ENCODE assay signal across 8 mouse cellular contexts in the genomic region with DNA sequence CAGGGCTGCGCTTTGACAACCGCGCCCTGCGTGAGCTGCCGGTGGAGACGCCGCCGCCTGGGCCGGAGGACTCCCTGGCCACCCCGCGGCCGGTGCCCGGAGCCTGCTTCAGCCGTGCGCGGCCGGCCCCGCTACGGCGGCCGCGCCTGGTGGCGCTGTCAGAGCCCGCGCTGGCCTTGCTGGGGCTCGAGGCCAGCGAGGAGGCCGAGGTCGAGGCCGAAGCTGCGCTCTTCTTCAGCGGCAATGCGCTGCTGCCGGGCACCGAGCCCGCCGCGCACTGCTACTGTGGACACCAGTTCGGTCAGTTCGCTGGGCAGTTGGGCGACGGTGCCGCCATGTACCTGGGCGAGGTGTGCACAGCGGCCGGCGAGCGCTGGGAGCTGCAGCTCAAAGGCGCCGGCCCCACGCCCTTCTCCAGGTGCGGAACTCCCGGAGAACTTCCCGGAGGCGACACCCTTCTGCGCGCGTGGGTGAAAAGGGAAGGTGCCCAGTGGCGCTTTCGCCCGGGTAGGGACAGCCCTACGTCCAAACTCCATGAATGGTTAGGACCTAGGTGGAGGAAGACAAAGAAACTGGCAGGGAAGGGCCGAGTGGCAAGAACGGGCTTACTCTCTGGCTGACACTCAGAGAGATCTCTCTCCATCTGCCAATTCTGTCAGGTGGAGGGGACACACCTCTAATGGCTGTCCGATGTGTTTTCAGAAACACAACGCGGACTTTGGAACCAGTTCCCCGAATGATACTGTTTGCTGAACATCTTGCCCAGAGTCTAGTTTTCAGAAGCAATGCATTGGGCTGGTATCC. TPM values are rescaled to one million over a fixed set of nuclear protein-coding genes. Genes with fewer than 3 reads are reported as not detected.
DNase-seq lines count a peak whose midpoint lies in the region; ATAC-seq and TF ChIP-seq lines count a peak whose summit lies in the region.

No protein-coding gene starts in this region.

- peak overlapping the region; percentile 90 for H3K9ac ChIP-seq in forebrain, embryonic 12.5 days
- H3K9ac ChIP-seq in kidney, embryonic 16.5 days (replicated peaks; ENCODE audit: low read length): peak overlapping the region; percentile 92

- H3K4me3 ChIP-seq in layer of hippocampus, adult 2 months: peak overlapping the region; percentile 85
- peak overlapping the region; percentile 87 for H3K4me3 ChIP-seq in forebrain, embryonic 12.5 days (replicated peaks)
- H3K4me3 ChIP-seq in kidney, embryonic 16.5 days (ENCODE audit: low read length): peak overlapping the region; percentile 78

- peaks cover 23% of the 10 kb centered on the region for H3K4me1 ChIP-seq in forebrain, embryonic 12.5 days
- H3K4me1 ChIP-seq in kidney, embryonic 16.5 days (ENCODE audit: insufficient read depth, low read length): peaks cover 19% of the 10 kb centered on the region

- H3K27ac ChIP-seq in layer of hippocampus, adult 2 months: peak overlapping the region; percentile 95
- H3K27ac ChIP-seq in forebrain, embryonic 12.5 days: peak overlapping the region; percentile 70
- peak overlapping the region; percentile 87 for H3K27ac ChIP-seq in kidney, embryonic 16.5 days (ENCODE audit: low read length)

- ATAC-seq in Patski: peak; percentile 58
- ATAC-seq in forebrain, embryonic 12.5 days (ENCODE audit: low FRiP score): peak; percentile 63
- ATAC-seq in kidney, embryonic 16.5 days (ENCODE audit: low FRiP score, low TSS enrichment): peak; percentile 66
- peak; percentile 25 for ATAC-seq in megakaryocyte, adult 5-6 weeks (ENCODE audit: poor library complexity, severe bottlenecking)

- H3K36me3 ChIP-seq in forebrain, embryonic 12.5 days (replicated peaks): peaks cover 46% of the 10 kb centered on the region
- peaks cover 36% of the 10 kb centered on the region for H3K36me3 ChIP-seq in kidney, embryonic 16.5 days (ENCODE audit: insufficient read depth, low read length)

- peak overlapping the region; percentile 93 for H3K4me2 ChIP-seq in forebrain, embryonic 12.5 days
- peak overlapping the region; percentile 97 for H3K4me2 ChIP-seq in kidney, embryonic 16.5 days (replicated peaks; ENCODE audit: low read depth, low read length)

- no peak for DNase-seq in layer of hippocampus, adult 2 months (ENCODE audit: low spot score in 2 of 2)
- no peak for DNase-seq in layer of hippocampus, postnatal 10 days (ENCODE audit: low spot score in 2 of 2)
- no peak for DNase-seq in Patski (ENCODE audit: low read depth, low spot score)
- DNase-seq in thymus, postnatal 0 days (ENCODE audit: low spot score): peak; percentile 19
- DNase-seq in layer of hippocampus, adult 9-11 months: no peak

- POLR2A ChIA-PET in Patski (lab: Charles Lee): interaction anchor here (1.3 to 2.4 kb wide), 2 partner anchors 10 to 13 kb away, joined by 4 to 13 read pairs; no protein-coding TSS in a partner anchor

- no peaks in the 10 kb centered on the region for H3K27me3 ChIP-seq in Patski
- no peaks in the 10 kb centered on the region for H3K27me3 ChIP-seq in forebrain, embryonic 12.5 days
- no peaks in the 10 kb centered on the region for H3K27me3 ChIP-seq in kidney, embryonic 16.5 days (ENCODE audit: insufficient read depth, low read length)

- in situ Hi-C loops in Patski (cut with MboI; ENCODE audit: low pct_unique_long_range_greater_than_20kb): loop anchor here (10.0 kb wide), 1 partner anchor 265 kb away; no protein-coding TSS in a partner anchor

- 0 out of 2 replicates have a peak, but pooled peaks have one; percentile 11 for TF ChIP-seq CTCF in layer of hippocampus, adult 2 months (conservative IDR thresholded peaks at IDR 0.05)
- no peak for TF ChIP-seq CTCF in Patski (IDR thresholded peaks at IDR 0.05)

- WGBS in forebrain, embryonic 12.5 days: 3% methylated on average over 64 of the region's 68 CpGs
- WGBS in kidney, embryonic 16.5 days: 3% methylated on average over 61 of the region's 68 CpGs

- H3K9me3 ChIP-seq in forebrain, embryonic 12.5 days: no peaks in the 10 kb centered on the region
- no peaks in the 10 kb centered on the region for H3K9me3 ChIP-seq in kidney, embryonic 16.5 days (ENCODE audit: low read length)

- CTCF ChIA-PET in Patski (lab: Charles Lee): no interaction called here

RNA-seq across cellular contexts. Expression of a gene that starts 0.6 kb away (rescaled TPM):
- total RNA-seq in layer of hippocampus, adult 2 months (2021): 10 to 100 TPM; 21.2 to 22.0 TPM
- 10 to 100 TPM; 21.4 to 21.5 TPM for total RNA-seq in layer of hippocampus, postnatal 10 days (2021)
- polyA plus RNA-seq in Patski (2021): 31.1 TPM
- polyA plus RNA-seq in forebrain, embryonic 12.5 days (2016; fragmentation: Nextera tagmentation; extraction: Ambion mirVana): 23.1 and 24.4 TPM in 2 replicates
- polyA plus RNA-seq in kidney, embryonic 16.5 days (2015; fragmentation: Nextera tagmentation; extraction: Ambion mirVana): 19.7 and 19.8 TPM in 2 replicates
- total RNA-seq in megakaryocyte, adult 5-6 weeks (2015): 11.4 and 13.8 TPM in 2 replicates
- total RNA-seq in megakaryocyte, adult 5-6 weeks (2017): 17.4 and 18.0 TPM in 2 replicates
- 17.1 and 18.1 TPM in 2 replicates for polyA plus RNA-seq in thymus, postnatal 0 days (2015; fragmentation: Nextera tagmentation; extraction: Ambion mirVana)

RNA-seq across cellular contexts. Expression of a gene that starts 14.5 kb away (rescaled TPM):
- total RNA-seq in layer of hippocampus, adult 2 months (2021): 10 to 100 TPM; 21.4 to 24.2 TPM
- total RNA-seq in layer of hippocampus, postnatal 10 days (2021): 10 to 100 TPM; 22.7 to 26.2 TPM
- polyA plus RNA-seq in Patski (2021): 44.7 TPM
- 46.3 and 48.8 TPM in 2 replicates for polyA plus RNA-seq in forebrain, embryonic 12.5 days (2016; fragmentation: Nextera tagmentation; extraction: Ambion mirVana)
- polyA plus RNA-seq in kidney, embryonic 16.5 days (2015; fragmentation: Nextera tagmentation; extraction: Ambion mirVana): 53.8 and 60.3 TPM in 2 replicates
- 25.6 and 26.7 TPM in 2 replicates for total RNA-seq in megakaryocyte, adult 5-6 weeks (2015)
- total RNA-seq in megakaryocyte, adult 5-6 weeks (2017): 27.7 and 31.8 TPM in 2 replicates
- 40.1 and 42.2 TPM in 2 replicates for polyA plus RNA-seq in thymus, postnatal 0 days (2015; fragmentation: Nextera tagmentation; extraction: Ambion mirVana)

RNA-seq across cellular contexts. Expression of a gene that starts 29.9 kb away (rescaled TPM):
- total RNA-seq in layer of hippocampus, adult 2 months (2021): 100 to 1,000 TPM; 159 to 177 TPM
- 100 to 1,000 TPM; 119 to 121 TPM for total RNA-seq in layer of hippocampus, postnatal 10 days (2021)
- 0.12 TPM for polyA plus RNA-seq in Patski (2021)
- 1.3 and 1.8 TPM in 2 replicates for polyA plus RNA-seq in forebrain, embryonic 12.5 days (2016; fragmentation: Nextera tagmentation; extraction: Ambion mirVana)
- polyA plus RNA-seq in kidney, embryonic 16.5 days (2015; fragmentation: Nextera tagmentation; extraction: Ambion mirVana): 0.04 and 0.23 TPM in 2 replicates
- total RNA-seq in megakaryocyte, adult 5-6 weeks (2015): not detected in 2 replicates
- not detected in 2 replicates for total RNA-seq in megakaryocyte, adult 5-6 weeks (2017)
- polyA plus RNA-seq in thymus, postnatal 0 days (2015; fragmentation: Nextera tagmentation; extraction: Ambion mirVana): 0.04 and 0.06 TPM in 2 replicates

RNA-seq across cellular contexts. Expression of a gene that starts 33.5 kb away (rescaled TPM):
- 10 to 100 TPM; 31.0 to 31.5 TPM for total RNA-seq in layer of hippocampus, adult 2 months (2021)
- 10 to 100 TPM; 26.5 to 30.0 TPM for total RNA-seq in layer of hippocampus, postnatal 10 days (2021)
- 17.6 TPM for polyA plus RNA-seq in Patski (2021)
- 27.4 and 27.7 TPM in 2 replicates for polyA plus RNA-seq in forebrain, embryonic 12.5 days (2016; fragmentation: Nextera tagmentation; extraction: Ambion mirVana)
- polyA plus RNA-seq in kidney, embryonic 16.5 days (2015; fragmentation: Nextera tagmentation; extraction: Ambion mirVana): 14.7 and 17.8 TPM in 2 replicates
- total RNA-seq in megakaryocyte, adult 5-6 weeks (2015): 11.0 and 15.5 TPM in 2 replicates
- 16.0 and 17.3 TPM in 2 replicates for total RNA-seq in megakaryocyte, adult 5-6 weeks (2017)
- polyA plus RNA-seq in thymus, postnatal 0 days (2015; fragmentation: Nextera tagmentation; extraction: Ambion mirVana): 9.8 and 12.5 TPM in 2 replicates

RNA-seq across cellular contexts. Expression of a gene that starts 39.0 kb away (rescaled TPM):
- 10 to 100 TPM; 16.3 to 17.9 TPM for total RNA-seq in layer of hippocampus, adult 2 months (2021)
- 10 to 100 TPM; 17.2 to 19.4 TPM for total RNA-seq in layer of hippocampus, postnatal 10 days (2021)
- polyA plus RNA-seq in Patski (2021): 15.0 TPM
- polyA plus RNA-seq in forebrain, embryonic 12.5 days (2016; fragmentation: Nextera tagmentation; extraction: Ambion mirVana): 20.5 TPM in 2 replicates
- 23.4 and 25.8 TPM in 2 replicates for polyA plus RNA-seq in kidney, embryonic 16.5 days (2015; fragmentation: Nextera tagmentation; extraction: Ambion mirVana)
- total RNA-seq in megakaryocyte, adult 5-6 weeks (2015): 5.3 and 7.8 TPM in 2 replicates
- total RNA-seq in megakaryocyte, adult 5-6 weeks (2017): 11.0 and 12.8 TPM in 2 replicates
- polyA plus RNA-seq in thymus, postnatal 0 days (2015; fragmentation: Nextera tagmentation; extraction: Ambion mirVana): 16.4 and 17.7 TPM in 2 replicates
